Mouse (Mus musculus) MEL (cell line): Measurements from ENCODE around the gene Tgfb1i1. TPM values are rescaled to one million over a fixed set of nuclear protein-coding genes. Genes with fewer than 3 reads are reported as not detected.

Experiments
- DNase-seq: peaks from one replicate; pipeline ENCODE4 v3.0.0; 2011; ENCODE audit warnings: low read depth, low spot score
- H3K27ac ChIP-seq: 2 replicates; pipeline ENCODE4 v1.5.1; 2012; ENCODE audit warnings: low read depth, mild to moderate bottlenecking, control low read depth, low read length, moderate library complexity; ENCODE audit not compliant: control insufficient read depth
- H3K27me3 ChIP-seq, 2 experiments: fragments of 150-350 bp in 1 of 2; sonication (generic) in 1 of 2; 2 replicates each; pipeline ENCODE4 v1.6.1; 2012; ENCODE audit warnings: low read length in 2 of 2, mild to moderate bottlenecking in 2 of 2, improper control_type of control experiment in 1 of 2, moderate library complexity in 1 of 2; ENCODE audit not compliant: insufficient read depth in 2 of 2, control insufficient read depth in 1 of 2
- H3K36me3 ChIP-seq, 2 experiments: 2 replicates each; pipeline ENCODE4 v1.6.1; 2012 to 2014; ENCODE audit warnings: low read length in 2 of 2, improper control_type of control experiment in 1 of 2, inconsistent platforms in 1 of 2, mild to moderate bottlenecking in 1 of 2; ENCODE audit not compliant: insufficient read depth in 2 of 2, control insufficient read depth in 1 of 2
- H3K4me1 ChIP-seq, 2 experiments: fragments of 150-350 bp in 1 of 2; sonication (generic) in 1 of 2; 2 replicates each; pipeline ENCODE4 v1.6.1; 2012; ENCODE audit warnings: low read length in 2 of 2, improper control_type of control experiment in 1 of 2, mild to moderate bottlenecking in 1 of 2; ENCODE audit not compliant: insufficient read depth in 2 of 2, control insufficient read depth in 1 of 2
- H3K4me3 ChIP-seq, 2 experiments: fragments of 150-350 bp in 1 of 2; sonication (generic) in 1 of 2; 2 replicates each; pipeline ENCODE4 v1.5.1; 2012; ENCODE audit warnings: low read depth in 2 of 2, low read length in 2 of 2, mild to moderate bottlenecking in 2 of 2, moderate library complexity in 2 of 2, control low read depth in 1 of 2, improper control_type of control experiment in 1 of 2; ENCODE audit not compliant: control insufficient read depth in 1 of 2, insufficient read depth in 1 of 2
- H3K79me2 ChIP-seq: 2 replicates; pipeline ENCODE4 v1.6.1; 2012; ENCODE audit warnings: mild to moderate bottlenecking, low read length, moderate library complexity; ENCODE audit not compliant: control insufficient read depth, poor library complexity, insufficient read depth
- H3K9ac ChIP-seq: 2 replicates; pipeline ENCODE4 v1.6.1; 2012; ENCODE audit warnings: low read depth, mild to moderate bottlenecking, control low read depth, low read length, moderate library complexity; ENCODE audit not compliant: control insufficient read depth, poor library complexity, severe bottlenecking
- H3K9me3 ChIP-seq: fragments of 150-350 bp; sonication (generic); replicated peaks from 2 replicates; pipeline ENCODE4 v1.6.1; 2012; ENCODE audit warnings: mild to moderate bottlenecking, low read length, improper control_type of control experiment, moderate library complexity; ENCODE audit not compliant: insufficient read depth
- CHD1 ChIP-seq: IDR thresholded peaks from 2 replicates; pipeline ENCODE4 v1.6.1; 2012; ENCODE audit warnings: low read depth, mild to moderate bottlenecking, inconsistent platforms, low read length, improper control_type of control experiment
- CHD2 ChIP-seq: IDR thresholded peaks from 2 replicates; pipeline ENCODE4 v1.6.1; 2011; ENCODE audit warnings: low read length, improper control_type of control experiment
- E2F4 ChIP-seq: IDR thresholded peaks from 2 replicates; pipeline ENCODE4 v1.6.1; 2011; ENCODE audit warnings: low read depth, low read length, improper control_type of control experiment, borderline replicate concordance
- ELF1 ChIP-seq: IDR thresholded peaks from 2 replicates; pipeline ENCODE4 v1.6.1; 2014; ENCODE audit warnings: low read depth, mild to moderate bottlenecking, inconsistent platforms, low read length, improper control_type of control experiment, moderate library complexity
- ETS1 ChIP-seq: IDR thresholded peaks from 2 replicates; pipeline ENCODE4 v1.6.1; 2012; ENCODE audit warnings: low read depth, mild to moderate bottlenecking, inconsistent platforms, low read length, improper control_type of control experiment, moderate library complexity
- GATA1 ChIP-seq: IDR thresholded peaks from 2 replicates; pipeline ENCODE4 v1.6.1; 2011; ENCODE audit warnings: low read depth, low read length, improper control_type of control experiment
- HCFC1 ChIP-seq: IDR thresholded peaks from 2 replicates; pipeline ENCODE4 v1.6.1; 2012; ENCODE audit warnings: low read depth, mild to moderate bottlenecking, inconsistent platforms, low read length, improper control_type of control experiment, moderate library complexity
- KAT2A ChIP-seq: conservative IDR thresholded peaks from 2 replicates; pipeline ENCODE4 v1.6.1; 2012; ENCODE audit warnings: low read depth, low read length, improper control_type of control experiment, inconsistent platforms
- MAFK ChIP-seq: IDR thresholded peaks from 2 replicates; pipeline ENCODE4 v1.6.1; 2011; ENCODE audit warnings: low read depth, mild to moderate bottlenecking, low read length, improper control_type of control experiment, borderline replicate concordance
- MAX ChIP-seq: IDR thresholded peaks from 2 replicates; pipeline ENCODE4 v1.6.1; 2011; ENCODE audit warnings: low read length, improper control_type of control experiment
- MAZ ChIP-seq: IDR thresholded peaks from 2 replicates; pipeline ENCODE4 v1.6.1; 2012; ENCODE audit warnings: low read depth, mild to moderate bottlenecking, inconsistent platforms, low read length, improper control_type of control experiment
- MEF2A ChIP-seq: IDR thresholded peaks from 2 replicates; pipeline ENCODE4 v1.6.1; 2014; ENCODE audit warnings: low read depth, mild to moderate bottlenecking, inconsistent platforms, low read length, improper control_type of control experiment; ENCODE audit not compliant: poor library complexity, insufficient replicate concordance, severe bottlenecking; ENCODE audit errors: extremely low read depth
- MXI1 ChIP-seq: IDR thresholded peaks from 2 replicates; pipeline ENCODE4 v1.6.1; 2011; ENCODE audit warnings: mild to moderate bottlenecking, low read depth, low read length, improper control_type of control experiment
- MYB ChIP-seq: IDR thresholded peaks from 2 replicates; pipeline ENCODE4 v1.6.1; 2011; ENCODE audit warnings: mild to moderate bottlenecking, low read depth, low read length, improper control_type of control experiment
- MYC ChIP-seq: IDR thresholded peaks from 2 replicates; pipeline ENCODE4 v1.6.1; 2011; ENCODE audit warnings: low read depth, mild to moderate bottlenecking, low read length, improper control_type of control experiment, moderate library complexity
- NELFE ChIP-seq: IDR thresholded peaks from 2 replicates; pipeline ENCODE4 v1.6.1; 2011; ENCODE audit warnings: low read depth, low read length, improper control_type of control experiment
- NRF1 ChIP-seq: IDR thresholded peaks from 2 replicates; pipeline ENCODE4 v1.6.1; 2014; ENCODE audit warnings: low read depth, mild to moderate bottlenecking, inconsistent platforms, low read length, improper control_type of control experiment, moderate library complexity; ENCODE audit not compliant: poor library complexity, insufficient read depth, severe bottlenecking
- POLR2A ChIP-seq, 2 experiments: IDR thresholded peaks; 2 replicates each; pipeline ENCODE4 v1.6.1; 2011 to 2012; ENCODE audit warnings: low read length in 2 of 2, mild to moderate bottlenecking in 2 of 2, control low read depth in 1 of 2, improper control_type of control experiment in 1 of 2, low read depth in 1 of 2, moderate library complexity in 1 of 2; ENCODE audit not compliant: control insufficient read depth in 1 of 2, insufficient read depth in 1 of 2, poor library complexity in 1 of 2
- POLR2AphosphoS5 ChIP-seq: IDR thresholded peaks from 2 replicates; pipeline ENCODE4 v1.6.1; 2012; ENCODE audit warnings: low read depth, borderline replicate concordance, mild to moderate bottlenecking, inconsistent platforms, low read length, moderate library complexity, mixed read lengths
- RAD21 ChIP-seq: IDR thresholded peaks from 2 replicates; pipeline ENCODE4 v1.6.1; 2011; ENCODE audit warnings: mild to moderate bottlenecking, low read depth, low read length, improper control_type of control experiment
- RCOR1 ChIP-seq: IDR thresholded peaks from 2 replicates; pipeline ENCODE4 v1.6.1; 2012; ENCODE audit warnings: low read depth, mild to moderate bottlenecking, inconsistent platforms, low read length, improper control_type of control experiment
- SIN3A ChIP-seq: IDR thresholded peaks from 2 replicates; pipeline ENCODE4 v1.6.1; 2012; ENCODE audit warnings: low read length, improper control_type of control experiment, inconsistent platforms
- SMC3 ChIP-seq: IDR thresholded peaks from 2 replicates; pipeline ENCODE4 v1.6.1; 2011; ENCODE audit warnings: low read depth, low read length, improper control_type of control experiment
- TAL1 ChIP-seq: IDR thresholded peaks from 2 replicates; pipeline ENCODE4 v1.6.1; 2012; ENCODE audit warnings: mild to moderate bottlenecking, inconsistent platforms, low read length, moderate library complexity, mixed read lengths
- TBP ChIP-seq: IDR thresholded peaks from 2 replicates; pipeline ENCODE4 v1.8.0; 2011; ENCODE audit warnings: low read depth, low read length, improper control_type of control experiment
- TCF12 ChIP-seq: IDR thresholded peaks from 2 replicates; pipeline ENCODE4 v1.6.1; 2014; ENCODE audit warnings: low read depth, mild to moderate bottlenecking, inconsistent platforms, low read length, improper control_type of control experiment, moderate library complexity
- UBTF ChIP-seq: IDR thresholded peaks from 2 replicates; pipeline ENCODE4 v1.6.1; 2012; ENCODE audit warnings: low read depth, mild to moderate bottlenecking, inconsistent platforms, low read length, improper control_type of control experiment, moderate library complexity, borderline replicate concordance; ENCODE audit not compliant: insufficient read depth
- USF1 ChIP-seq: IDR thresholded peaks from 2 replicates; pipeline ENCODE4 v1.6.1; 2014; ENCODE audit warnings: low read depth, mild to moderate bottlenecking, inconsistent platforms, low read length, improper control_type of control experiment, moderate library complexity
- USF2 ChIP-seq, 2 experiments: IDR thresholded peaks; 2 replicates each; pipeline ENCODE4 v1.6.1; 2011 to 2012; ENCODE audit warnings: improper control_type of control experiment in 2 of 2, low read length in 2 of 2, borderline replicate concordance in 1 of 2, inconsistent platforms in 1 of 2, low read depth in 1 of 2, mild to moderate bottlenecking in 1 of 2; ENCODE audit not compliant: insufficient read depth in 1 of 2
- ZC3H11A ChIP-seq: IDR thresholded peaks from 2 replicates; pipeline ENCODE4 v1.6.1; 2012; ENCODE audit warnings: low read depth, mild to moderate bottlenecking, inconsistent platforms, low read length, improper control_type of control experiment
- ZKSCAN1 ChIP-seq: IDR thresholded peaks from 2 replicates; pipeline ENCODE4 v1.6.1; 2012; ENCODE audit warnings: low read depth, mild to moderate bottlenecking, inconsistent platforms, low read length, improper control_type of control experiment, moderate library complexity
- ZMIZ1 ChIP-seq: IDR thresholded peaks from 2 replicates; pipeline ENCODE4 v1.6.1; 2012; ENCODE audit warnings: low read depth, mild to moderate bottlenecking, inconsistent platforms, low read length, improper control_type of control experiment, moderate library complexity
- polyA plus RNA-seq, 2 experiments: library from polyadenylated mRNA; stranded (reverse) in 1 of 2; unstranded in 1 of 2; fragments of >175 nt in 1 of 2; fragments of >200 nt in 1 of 2; gene quantifications; 2 replicates each; pipeline versions ENCODE4 v1.2.1 to v1.2.4; 2012; ENCODE audit warnings: low replicate concordance in 2 of 2, low read depth in 1 of 2; ENCODE audit not compliant: insufficient read length in 2 of 2, insufficient read depth in 1 of 2, missing spikeins in 1 of 2
- total RNA-seq: library from RNA; depleted of rRNA; stranded (reverse); fragments of 300-350 nt; gene quantifications from 2 replicates; pipeline ENCODE4 v1.2.3, GENCODE M21; 2012

Tgfb1i1 gene
- total and polyA plus RNA-seq, 3 experiments, result 0.21 TPM; not detected in 2

- TF ChIP-seq RAD21 (no peak), ZKSCAN1 (no peak)
- TF ChIP-seq, all 39 proteins: peak for 10
Measured at GRCm38 (mm10) chr7:128237593-128237926, 9.1 kb upstream of the Tgfb1i1 start (continued).

GRCm38 (mm10) chr7:128237927-128238778 is 8.5 kb upstream of the Tgfb1i1 start, which contains the start of gene 9130023H24Rik:
Gene 9130023H24Rik, minus strand, starts transcription at chr7:128238031.
- Histone ChIP-seq H3K4me3 (peak within 1 kb of the TSS; percentile 80 to 93), H3K27me3 (no peaks in the 10 kb centered on the region), H3K4me1 (peaks cover 0 to 11% of the 10 kb centered on the region in 2 experiments; a peak in 3 of 4 replicates), H3K9ac (peak within 1 kb of the TSS; percentile 94), H3K79me2 (peaks cover 6% of the 10 kb centered on the region), H3K27ac (peak within 1 kb of the TSS; percentile 99), H3K36me3 (peaks cover 0 to 7% of the 10 kb centered on the region in 2 experiments; a peak in 2 of 4 replicates), H3K9me3 (no peaks in the 10 kb centered on the region)
- DNase-seq, result peak; percentile 99
- TF ChIP-seq GATA1 (peak; percentile 64; the same call in 1 of the 2 replicates), SMC3 (no peak), MAFK (no peak), MAZ (peak; percentile 63; the same call in 1 of the 2 replicates), ZC3H11A (no peak), CHD1 (no peak), USF1 (peak; percentile 73), ZMIZ1 (peak; percentile 53), ZKSCAN1 (no peak), HCFC1 (peak; percentile 75), TCF12 (peak; percentile 69; the same call in 1 of the 2 replicates), MEF2A (no peak), MAX (peak; percentile 80; the same call in 1 of the 2 replicates), POLR2A (IDR thresholded peaks at IDR 0.05; ENCODE audit: control insufficient read depth in 1 of 2, insufficient read depth in 1 of 2, low read depth in 1 of 2, low read length in 2 of 2, poor library complexity in 1 of 2) (peak; percentile 41 to 70; a peak in 2 of 4 replicates), RCOR1 (no peak), ETS1 (peak; percentile 52; the same call in 1 of the 2 replicates), NRF1 (peak; percentile 100), SIN3A (peak; percentile 74), UBTF (no peak), TBP (peak; percentile 66), POLR2AphosphoS5 (no peak), E2F4 (peak; percentile 87), MXI1 (peak; percentile 70), NELFE (peak; percentile 67), KAT2A (peak; percentile 66; the same call in 1 of the 2 replicates), MYB (no peak), MYC (no peak), RAD21 (no peak), ELF1 (peak; percentile 80), USF2 (IDR thresholded peaks at IDR 0.05; ENCODE audit: borderline replicate concordance in 1 of 2, insufficient read depth in 1 of 2, low read depth in 1 of 2, low read length in 2 of 2) (no peak), TAL1 (no peak), CHD2 (no peak)
